Mouse (Mus musculus) heart, adult 2 months (tissue): ENCODE results near the gene Tm9sf3. TPM values are rescaled to one million over a fixed set of nuclear protein-coding genes. Genes with fewer than 3 reads are reported as not detected.

Source experiments
- DNase-seq, 2 experiments: peaks; one replicate each; pipeline ENCODE4 v3.0.0; 2021
- H3K27ac ChIP-seq: fragments of 200-600 bp; 2 replicates; pipeline ENCODE4 v1.8.1; 2022
- H3K27me3 ChIP-seq: fragments of 200-500 bp; 2 replicates; pipeline ENCODE4 v1.6.1; 2012; ENCODE audit warnings: mild to moderate bottlenecking, low read length, inconsistent platforms, mixed read lengths; ENCODE audit not compliant: control insufficient read depth, insufficient read depth
- H3K36me3 ChIP-seq: fragments of 200-500 bp; 2 replicates; pipeline ENCODE4 v1.6.1; 2012; ENCODE audit warnings: low read length, inconsistent platforms; ENCODE audit not compliant: control insufficient read depth, insufficient read depth
- H3K4me1 ChIP-seq: fragments of 200-500 bp; 2 replicates; pipeline ENCODE4 v1.6.1; 2011; ENCODE audit warnings: low read length; ENCODE audit not compliant: control insufficient read depth, insufficient read depth
- H3K4me3 ChIP-seq: fragments of 200-600 bp; 2 replicates; pipeline ENCODE4 v1.8.1; 2022
- H3K79me2 ChIP-seq: fragments of 200-500 bp; replicated peaks from 2 replicates; pipeline ENCODE4 v1.6.1; 2012; ENCODE audit warnings: mild to moderate bottlenecking, inconsistent platforms, low read length, moderate library complexity, mixed read lengths; ENCODE audit not compliant: control insufficient read depth, insufficient read depth
- H3K9ac ChIP-seq: fragments of 200-500 bp; 2 replicates; pipeline ENCODE4 v1.6.1; 2012; ENCODE audit warnings: low read depth, mild to moderate bottlenecking, control low read depth, inconsistent platforms, low read length, mixed read lengths
- CTCF ChIP-seq: fragments of 200-600 bp; IDR thresholded peaks from 2 replicates; pipeline ENCODE4 v1.8.1; 2022; ENCODE audit warnings: antibody characterized with exemption, mild to moderate bottlenecking, moderate library complexity
- EP300 ChIP-seq: fragments of 200-500 bp; IDR thresholded peaks from 2 replicates; pipeline ENCODE4 v1.6.1; 2011; ENCODE audit warnings: low read depth, low read length, control low read depth; ENCODE audit not compliant: insufficient read depth
- POLR2A ChIP-seq: fragments of 200-500 bp; IDR thresholded peaks from 2 replicates; pipeline ENCODE4 v1.6.1; 2011; ENCODE audit warnings: mild to moderate bottlenecking, low read depth, low read length, control low read depth; ENCODE audit not compliant: insufficient read depth
- WGBS: fragments of 180-500 bp; shearing (Covaris S2); methylation state at CpG from one replicate; pipeline ENCODE4 v1.1.7; 2018; 5-methylcytosine and 5-hydroxymethylcytosine counted together
- intact Hi-C: fragments of 180-260 bp; cut with DNase I; formaldehyde crosslinking; loops from one replicate; pipeline ENCODE4 v1.15.1; 2025
- polyA plus RNA-seq: library from polyadenylated mRNA; depleted of rRNA; stranded (reverse); fragments of >200 nt; gene quantifications from 2 replicates; pipeline ENCODE4 v1.2.3, GENCODE M21; 2012
- total RNA-seq, 2 experiments: library from RNA; stranded (reverse); gene quantifications; 2 replicates each; pipeline ENCODE4 v1.2.3; 2021

The Tm9sf3 gene
- total and polyA plus RNA-seq, 3 experiments = 27.7 to 72.7 (median 69.7) TPM

- Histone ChIP-seq H3K9ac (no peak overlapping the region), H3K79me2 (no peaks in the 10 kb centered on the region), H3K4me3 (no peak overlapping the region), H3K27ac (no peak overlapping the region), H3K27me3 (no peaks in the 10 kb centered on the region), H3K4me1 (no peaks in the 10 kb centered on the region), H3K36me3 (no peaks in the 10 kb centered on the region)
- intact Hi-C loops = no loop called here
- 34% methylated on average over 9 of the region's 9 CpGs for WGBS
- DNase-seq = no peak
- no peak for TF ChIP-seq POLR2A
- TF ChIP-seq EP300 = no peak
- no peak for TF ChIP-seq CTCF
Observed at GRCm38 (mm10) chr19:41270151-41270727, 6.4 kb upstream of the Tm9sf3 start.

GRCm38 (mm10) chr19:41266251-41266901 is 2.6 kb upstream of the Tm9sf3 start:
- Histone ChIP-seq H3K79me2 (no peaks in the 10 kb centered on the region), H3K27ac (no peak overlapping the region), H3K36me3 (peaks cover 2% of the 10 kb centered on the region; the same call in 1 of the 2 replicates), H3K4me1 (peaks cover 4% of the 10 kb centered on the region; the same call in 1 of the 2 replicates), H3K27me3 (no peaks in the 10 kb centered on the region), H3K4me3 (no peak overlapping the region), H3K9ac (no peak overlapping the region)
- intact Hi-C loops = no loop called here
- no peak for TF ChIP-seq EP300
- TF ChIP-seq CTCF = no peak
- 60% methylated on average over 8 of the region's 8 CpGs for WGBS
- no peak for DNase-seq

GRCm38 (mm10) chr19:41264331-41264799 is 568 bp upstream of the Tm9sf3 start:
- 14% methylated on average over 13 of the region's 13 CpGs for WGBS
- TF ChIP-seq POLR2A (no peak), EP300 (no peak), CTCF (no peak)
- Histone ChIP-seq H3K27me3 (no peaks in the 10 kb centered on the region), H3K27ac (peak overlapping the region; percentile 97), H3K4me1 (peaks cover 10% of the 10 kb centered on the region), H3K79me2 (peaks cover 4% of the 10 kb centered on the region), H3K9ac (peak overlapping the region; percentile 87), H3K36me3 (peaks cover 2% of the 10 kb centered on the region; the same call in 1 of the 2 replicates), H3K4me3 (peak overlapping the region; percentile 72)
- intact Hi-C loops = loop anchor here (5.0 kb wide), 3 partner anchors 218 to 432 kb away; partner anchors contain the start of genes Ccnj, Lcor and Zfp518a
- no peak for DNase-seq

- H3K4me1 ChIP-seq = peaks cover 10% of the 10 kb centered on the region
- intact Hi-C loops = loop anchor here (5.0 kb wide), 3 partner anchors 219 to 431 kb away; partner anchors contain the start of genes Ccnj, Lcor and Zfp518a
- peaks cover 7% of the 10 kb centered on the region for H3K36me3 ChIP-seq
- peak overlapping the region; percentile 72 for H3K4me3 ChIP-seq
- H3K9ac ChIP-seq = peak overlapping the region; percentile 87
- TF ChIP-seq CTCF (0 out of 2 replicates have a peak, but pooled peaks have one; percentile 11), EP300 (no peak), POLR2A (no peak)
- peaks cover 4% of the 10 kb centered on the region for H3K79me2 ChIP-seq
- peak; percentile 86 to 88 for DNase-seq
- no peaks in the 10 kb centered on the region for H3K27me3 ChIP-seq
- peak overlapping the region; percentile 97 for H3K27ac ChIP-seq
- whole genome bisulfite sequencing = 3% methylated on average over 51 of the region's 51 CpGs
Observed at GRCm38 (mm10) chr19:41262712-41263629, 826 bp downstream of the Tm9sf3 start.

- peaks cover 12% of the 10 kb centered on the region for H3K4me1 ChIP-seq
- no peak for DNase-seq
- TF ChIP-seq POLR2A (no peak), CTCF (no peak), EP300 (no peak)
- H3K27me3 ChIP-seq = no peaks in the 10 kb centered on the region
- H3K36me3 ChIP-seq = peaks cover 12% of the 10 kb centered on the region
- no peak overlapping the region for H3K27ac ChIP-seq
- no peak overlapping the region for H3K9ac ChIP-seq
- intact Hi-C loops = loop anchor here (5.0 kb wide), 3 partner anchors 222 to 428 kb away; partner anchors contain the start of genes Ccnj, Lcor and Zfp518a
- H3K79me2 ChIP-seq = peaks cover 10% of the 10 kb centered on the region
- WGBS = 74% methylated on average over 3 of the region's 3 CpGs
- H3K4me3 ChIP-seq = no peak overlapping the region
Observed at GRCm38 (mm10) chr19:41260736-41261135, 3.1 kb downstream of the Tm9sf3 start.
